Mouse (Mus musculus) kidney, adult 2 months (tissue): ENCODE measurements at regions not wholly inside any gene's neighbourhood (a gene's known extent, or its start where the extent isn't known, plus 50 kb on each side); places are given as distances from the start of the nearest gene placed in this dataset.

Source experiments
- CTCF ChIP-seq: fragments of 200-500 bp; conservative IDR thresholded peaks from 2 replicates; pipeline ENCODE4 v1.5.1; 2011; ENCODE audit warnings: low read depth, mild to moderate bottlenecking, control low read depth, low read length, moderate library complexity, mixed read lengths; ENCODE audit not compliant: insufficient read depth, insufficient read length
- POLR2A ChIP-seq: fragments of 200-500 bp; IDR thresholded peaks from one replicate; pipeline ENCODE4 v1.6.1; 2011; ENCODE audit warnings: low read depth, low read length, control low read depth

DNA sequence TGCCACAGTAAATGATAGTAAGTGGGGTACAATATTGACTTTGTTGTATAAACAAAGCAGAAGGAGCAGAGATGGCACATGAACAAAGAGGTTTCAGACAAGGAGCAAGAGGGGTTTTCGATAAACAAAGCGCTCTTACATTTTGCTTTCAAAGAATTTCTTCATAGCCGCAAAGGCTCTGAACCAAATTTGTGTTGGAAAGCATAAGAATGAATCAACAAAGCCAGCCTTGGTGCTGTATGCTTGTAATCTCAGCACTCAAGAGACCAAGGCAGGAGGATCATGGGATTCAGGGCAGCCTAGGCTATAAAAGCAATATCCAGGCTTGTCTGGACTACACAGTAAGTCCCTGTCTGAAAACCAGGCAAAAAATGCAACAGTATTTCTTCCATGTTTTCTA lies 62.0 kb upstream of the Clint1 start:
- no peak for TF ChIP-seq CTCF
- no peak for TF ChIP-seq POLR2A
